Mouse (Mus musculus) ES-E14 (cell line): Measurements from ENCODE around the gene Rprd2.
"Not testable (repeated sequence)": the region's sequence is repeated elsewhere in the genome, so short reads cannot be mapped to it uniquely, and the experiment has no call there.

Experiments
- CHD2 ChIP-seq: IDR thresholded peaks from 2 replicates; pipeline ENCODE4 v1.6.1; 2014; ENCODE audit warnings: mild to moderate bottlenecking, low read depth, low read length, inconsistent platforms
- HCFC1 ChIP-seq: IDR thresholded peaks from 2 replicates; pipeline ENCODE4 v1.6.1; 2012; ENCODE audit warnings: low read length, inconsistent platforms, borderline replicate concordance; ENCODE audit not compliant: insufficient read depth
- MAFK ChIP-seq: IDR thresholded peaks from 2 replicates; pipeline ENCODE4 v1.6.1; 2014; ENCODE audit warnings: mild to moderate bottlenecking, low read depth, low read length, inconsistent platforms; ENCODE audit not compliant: insufficient read depth
- ZC3H11A ChIP-seq: IDR thresholded peaks from 2 replicates; pipeline ENCODE4 v1.6.1; 2012; ENCODE audit warnings: low read depth, mild to moderate bottlenecking, inconsistent platforms, low read length, borderline replicate concordance
- ZNF384 ChIP-seq: IDR thresholded peaks from 2 replicates; pipeline ENCODE4 v1.6.1; 2012; ENCODE audit warnings: low read depth, low read length, inconsistent platforms

DNA sequence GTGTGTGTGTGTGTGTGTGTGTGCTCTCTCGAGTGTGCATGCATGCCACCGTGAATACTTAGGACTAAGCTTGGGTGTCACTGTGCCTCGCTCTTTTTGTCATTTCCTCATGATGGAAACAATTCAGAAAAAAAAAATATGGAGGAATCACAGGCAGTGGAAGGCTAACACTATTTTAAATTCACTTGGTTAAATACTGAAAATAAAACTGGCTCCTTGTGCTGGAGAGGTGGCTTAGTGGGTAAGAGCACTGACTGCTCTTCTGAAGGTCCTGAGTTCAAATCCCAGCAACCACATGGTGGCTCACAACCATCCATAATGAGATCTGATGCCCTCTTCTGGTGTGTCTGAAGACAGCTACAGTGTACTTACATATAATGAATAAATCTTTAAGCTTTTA lies 39.6 kb upstream of the Rprd2 start:
- not testable (repeated sequence) for TF ChIP-seq MAFK, HCFC1, ZC3H11A, CHD2, ZNF384
